Mouse (Mus musculus): Measurements from ENCODE around the gene Ptpre. TPM values are rescaled to one million over a fixed set of nuclear protein-coding genes. Genes with fewer than 3 reads are reported as not detected.

Ptpre gene
- polyA plus RNA-seq, 1 experiment from 2014 or later, result 1.0 TPM

DNA sequence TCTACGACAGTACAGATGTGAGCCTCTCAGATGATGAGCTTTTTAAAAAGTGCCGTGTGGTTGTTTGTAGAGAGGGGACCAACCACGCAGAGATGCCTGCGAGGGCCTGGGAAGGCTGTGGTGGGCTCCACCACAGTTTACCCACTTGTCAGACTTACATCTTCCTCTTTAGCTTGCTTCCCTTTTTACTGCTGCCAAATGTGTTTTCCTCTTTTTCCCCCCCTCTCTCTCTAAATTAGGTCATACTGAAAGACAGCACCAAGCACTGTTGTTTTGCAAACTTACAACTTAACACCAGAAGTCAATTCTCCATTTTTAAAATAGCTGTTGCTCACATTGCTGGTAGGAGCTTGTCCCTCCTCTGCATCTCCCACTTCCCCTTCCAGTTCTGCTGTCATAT, 117.8 kb downstream of the Ptpre start:
- Histone ChIP-seq H3K4me2 (ENCODE audit: low read depth, low read length) (no peak overlapping the region), H3K9me3 (replicated peaks; ENCODE audit: control insufficient read depth, low read length) (no peaks in the 10 kb centered on the region), H3K36me3 (replicated peaks; ENCODE audit: control insufficient read depth, insufficient read depth, low read depth, low read length) (no peaks in the 10 kb centered on the region), H3K9ac (replicated peaks; ENCODE audit: low read length) (no peak overlapping the region), H3K4me1 (ENCODE audit: control insufficient read depth, insufficient read depth, low read length) (no peaks in the 10 kb centered on the region), H3K27ac (replicated peaks; ENCODE audit: low read depth, low read length) (no peak overlapping the region), H3K27me3 (ENCODE audit: control insufficient read depth, insufficient read depth, low read length) (no peaks in the 10 kb centered on the region), H3K4me3 (ENCODE audit: low read depth, low read length) (no peak overlapping the region)
- DNase-seq (ENCODE audit: low spot score) (no peak), ATAC-seq (replicated peaks; ENCODE audit: insufficient number of reproducible peaks, low FRiP score, low TSS enrichment, low read depth) (no peak)
- WGBS, result 89% methylated on average over 4 of the region's 4 CpGs

DNA sequence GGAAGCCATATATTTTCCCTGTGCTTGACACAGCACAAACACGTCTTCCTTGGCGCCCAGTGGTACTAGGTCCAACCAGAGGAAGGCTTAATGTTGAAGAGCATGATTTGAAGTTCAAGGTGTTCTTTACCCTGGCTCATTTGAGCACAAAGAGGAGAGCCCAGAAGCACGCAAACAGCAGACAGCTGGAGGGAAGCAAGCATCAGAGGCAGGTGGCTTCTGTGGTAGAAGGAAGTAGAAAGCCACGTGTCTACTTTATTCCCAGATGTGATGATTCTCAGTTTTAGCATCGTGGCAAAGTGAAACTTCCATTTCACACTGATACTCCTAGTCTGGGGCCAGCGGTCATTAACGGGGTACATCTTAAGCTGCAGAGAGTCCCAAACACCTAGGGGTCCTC, 120.9 kb downstream of the Ptpre start:
- H3K27me3 ChIP-seq (ENCODE audit: control insufficient read depth, insufficient read depth, low read length), result no peaks in the 10 kb centered on the region
- no peak overlapping the region for H3K4me2 ChIP-seq (ENCODE audit: low read depth, low read length)
- H3K9ac ChIP-seq (replicated peaks; ENCODE audit: low read length), result no peak overlapping the region
- no peaks in the 10 kb centered on the region for H3K4me1 ChIP-seq (ENCODE audit: control insufficient read depth, insufficient read depth, low read length)
- H3K27ac ChIP-seq (replicated peaks; ENCODE audit: low read depth, low read length), result no peak overlapping the region
- H3K9me3 ChIP-seq (replicated peaks; ENCODE audit: control insufficient read depth, low read length), result no peaks in the 10 kb centered on the region
- H3K4me3 ChIP-seq (ENCODE audit: low read depth, low read length), result no peak overlapping the region
- no peak for ATAC-seq (replicated peaks; ENCODE audit: insufficient number of reproducible peaks, low FRiP score, low TSS enrichment, low read depth)
- no peak for DNase-seq (ENCODE audit: low spot score)
- H3K36me3 ChIP-seq (replicated peaks; ENCODE audit: control insufficient read depth, insufficient read depth, low read depth, low read length), result no peaks in the 10 kb centered on the region
- 92% methylated on average over 7 of the region's 7 CpGs for WGBS

DNA sequence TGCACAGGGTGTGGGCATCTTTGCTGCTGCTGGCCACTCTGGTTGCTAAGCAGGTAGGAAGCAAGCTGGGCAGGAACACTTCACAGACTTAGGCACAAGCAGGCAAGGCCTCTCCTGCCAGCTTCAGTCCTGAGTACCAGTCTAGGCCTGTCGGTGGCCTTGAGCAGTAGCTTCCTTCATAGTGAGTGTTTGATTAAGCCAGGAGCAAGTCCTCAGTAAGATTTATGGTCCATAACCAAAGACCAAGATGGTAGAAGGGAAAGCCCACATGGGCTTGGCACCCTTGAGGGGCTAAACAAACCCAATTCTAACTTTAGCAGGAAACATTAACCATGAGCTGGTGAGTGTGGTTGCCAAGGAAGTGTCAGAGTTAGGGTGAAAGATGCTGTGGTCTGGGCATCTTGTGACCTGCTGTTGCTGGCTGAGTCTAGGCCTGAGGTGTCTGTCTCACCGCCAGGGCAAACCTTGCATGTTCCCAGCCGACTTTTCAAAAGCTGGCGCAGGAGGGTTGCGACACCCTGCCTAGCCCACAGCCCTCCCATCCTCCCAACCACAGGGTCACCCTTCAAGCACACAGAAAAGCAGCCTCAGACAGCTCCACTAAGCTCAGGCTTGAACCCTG, 122.1 kb downstream of the Ptpre start:
- WGBS, result 83% methylated on average over 5 of the region's 5 CpGs
- Histone ChIP-seq H3K4me2 (ENCODE audit: low read depth, low read length) (no peak overlapping the region), H3K4me1 (ENCODE audit: control insufficient read depth, insufficient read depth, low read length) (no peaks in the 10 kb centered on the region), H3K27ac (replicated peaks; ENCODE audit: low read depth, low read length) (no peak overlapping the region), H3K9ac (replicated peaks; ENCODE audit: low read length) (no peak overlapping the region), H3K4me3 (ENCODE audit: low read depth, low read length) (no peak overlapping the region), H3K9me3 (replicated peaks; ENCODE audit: control insufficient read depth, low read length) (no peaks in the 10 kb centered on the region), H3K36me3 (replicated peaks; ENCODE audit: control insufficient read depth, insufficient read depth, low read depth, low read length) (no peaks in the 10 kb centered on the region), H3K27me3 (ENCODE audit: control insufficient read depth, insufficient read depth, low read length) (no peaks in the 10 kb centered on the region)
- ATAC-seq (replicated peaks; ENCODE audit: insufficient number of reproducible peaks, low FRiP score, low TSS enrichment, low read depth) (no peak), DNase-seq (ENCODE audit: low spot score) (no peak)

DNA sequence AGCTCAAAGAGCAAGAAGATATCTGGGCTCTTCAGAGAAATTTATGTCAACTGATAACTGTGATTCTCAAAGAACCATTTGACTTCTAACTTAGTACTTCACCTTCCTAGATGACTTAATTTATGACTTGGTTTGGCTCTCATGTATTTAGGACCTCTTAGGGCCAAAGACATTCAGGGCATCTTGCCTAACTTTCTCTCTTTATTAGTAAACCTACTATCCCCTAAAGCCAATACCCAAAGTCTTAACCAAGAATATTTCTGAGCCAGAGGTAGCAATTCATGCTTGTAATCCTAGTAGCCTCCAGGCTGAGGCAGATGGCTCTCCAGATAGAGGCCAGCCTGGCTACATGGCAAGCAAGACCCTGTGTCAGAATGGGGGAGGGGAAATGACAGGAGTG, 123.0 kb downstream of the Ptpre start:
- Histone ChIP-seq H3K4me3 (ENCODE audit: low read depth, low read length) (no peak overlapping the region), H3K4me1 (ENCODE audit: control insufficient read depth, insufficient read depth, low read length) (no peaks in the 10 kb centered on the region), H3K9ac (replicated peaks; ENCODE audit: low read length) (no peak overlapping the region), H3K9me3 (replicated peaks; ENCODE audit: control insufficient read depth, low read length) (no peaks in the 10 kb centered on the region), H3K27ac (replicated peaks; ENCODE audit: low read depth, low read length) (no peak overlapping the region), H3K4me2 (ENCODE audit: low read depth, low read length) (no peak overlapping the region), H3K36me3 (replicated peaks; ENCODE audit: control insufficient read depth, insufficient read depth, low read depth, low read length) (no peaks in the 10 kb centered on the region), H3K27me3 (ENCODE audit: control insufficient read depth, insufficient read depth, low read length) (no peaks in the 10 kb centered on the region)
- DNase-seq (ENCODE audit: low spot score), result no peak
- no peak for ATAC-seq (replicated peaks; ENCODE audit: insufficient number of reproducible peaks, low FRiP score, low TSS enrichment, low read depth)

DNA sequence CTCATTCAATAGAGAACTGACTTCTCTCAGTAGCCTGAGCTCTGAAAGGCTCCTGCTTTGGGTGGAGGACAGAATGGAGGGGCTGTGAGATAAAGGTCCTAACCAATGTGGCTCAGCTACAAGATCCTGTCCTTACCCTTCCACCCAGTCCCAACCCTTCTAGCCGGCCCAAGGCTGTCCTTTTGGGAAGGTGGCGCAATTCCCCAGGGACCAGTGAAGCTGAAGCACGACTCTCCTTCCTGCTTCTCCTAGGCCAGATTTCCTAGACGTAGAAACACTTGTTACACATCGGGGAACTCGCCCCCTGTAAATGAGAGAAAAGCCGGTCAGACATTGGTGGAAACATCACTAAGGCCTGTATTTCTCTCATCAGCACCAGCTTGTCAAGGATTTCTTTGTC, 126.9 kb downstream of the Ptpre start:
- Histone ChIP-seq H3K4me1 (ENCODE audit: control insufficient read depth, insufficient read depth, low read length) (no peaks in the 10 kb centered on the region), H3K27me3 (ENCODE audit: control insufficient read depth, insufficient read depth, low read length) (no peaks in the 10 kb centered on the region), H3K36me3 (replicated peaks; ENCODE audit: control insufficient read depth, insufficient read depth, low read depth, low read length) (no peaks in the 10 kb centered on the region), H3K4me3 (ENCODE audit: low read depth, low read length) (no peak overlapping the region), H3K4me2 (ENCODE audit: low read depth, low read length) (no peak overlapping the region), H3K9me3 (replicated peaks; ENCODE audit: control insufficient read depth, low read length) (no peaks in the 10 kb centered on the region), H3K27ac (replicated peaks; ENCODE audit: low read depth, low read length) (no peak overlapping the region), H3K9ac (replicated peaks; ENCODE audit: low read length) (no peak overlapping the region)
- 76% methylated on average over 7 of the region's 7 CpGs for WGBS
- ATAC-seq (replicated peaks; ENCODE audit: insufficient number of reproducible peaks, low FRiP score, low TSS enrichment, low read depth) (no peak), DNase-seq (ENCODE audit: low spot score) (no peak)

DNA sequence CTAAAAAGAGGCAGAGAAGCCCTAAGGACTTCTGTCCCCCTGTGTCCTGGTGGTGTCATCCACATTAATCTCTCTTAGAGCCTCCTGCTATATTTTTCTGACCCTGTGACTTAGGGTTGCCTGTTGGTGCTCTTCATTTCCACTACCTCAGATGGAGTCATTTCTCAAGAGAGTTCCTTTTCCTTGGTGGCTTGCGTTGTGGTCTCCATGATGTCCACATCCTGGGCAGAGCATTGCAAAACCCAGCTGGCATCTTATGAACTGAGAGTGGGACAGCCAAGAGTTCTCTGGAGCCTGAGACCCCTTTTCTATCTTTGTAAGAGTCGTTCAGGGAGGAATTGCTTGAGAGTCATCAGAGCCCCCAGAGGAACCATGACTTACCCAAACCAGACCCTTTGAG, 129.0 kb downstream of the Ptpre start:
- no peak overlapping the region for H3K9ac ChIP-seq (replicated peaks; ENCODE audit: low read length)
- 88% methylated on average over 2 of the region's 2 CpGs for WGBS
- no peaks in the 10 kb centered on the region for H3K36me3 ChIP-seq (replicated peaks; ENCODE audit: control insufficient read depth, insufficient read depth, low read depth, low read length)
- H3K4me1 ChIP-seq (ENCODE audit: control insufficient read depth, insufficient read depth, low read length), result no peaks in the 10 kb centered on the region
- no peak overlapping the region for H3K4me2 ChIP-seq (ENCODE audit: low read depth, low read length)
- no peaks in the 10 kb centered on the region for H3K9me3 ChIP-seq (replicated peaks; ENCODE audit: control insufficient read depth, low read length)
- DNase-seq (ENCODE audit: low spot score) (no peak), ATAC-seq (replicated peaks; ENCODE audit: insufficient number of reproducible peaks, low FRiP score, low TSS enrichment, low read depth) (no peak)
- H3K4me3 ChIP-seq (ENCODE audit: low read depth, low read length), result no peak overlapping the region
- H3K27ac ChIP-seq (replicated peaks; ENCODE audit: low read depth, low read length), result no peak overlapping the region
- H3K27me3 ChIP-seq (ENCODE audit: control insufficient read depth, insufficient read depth, low read length), result no peaks in the 10 kb centered on the region

DNA sequence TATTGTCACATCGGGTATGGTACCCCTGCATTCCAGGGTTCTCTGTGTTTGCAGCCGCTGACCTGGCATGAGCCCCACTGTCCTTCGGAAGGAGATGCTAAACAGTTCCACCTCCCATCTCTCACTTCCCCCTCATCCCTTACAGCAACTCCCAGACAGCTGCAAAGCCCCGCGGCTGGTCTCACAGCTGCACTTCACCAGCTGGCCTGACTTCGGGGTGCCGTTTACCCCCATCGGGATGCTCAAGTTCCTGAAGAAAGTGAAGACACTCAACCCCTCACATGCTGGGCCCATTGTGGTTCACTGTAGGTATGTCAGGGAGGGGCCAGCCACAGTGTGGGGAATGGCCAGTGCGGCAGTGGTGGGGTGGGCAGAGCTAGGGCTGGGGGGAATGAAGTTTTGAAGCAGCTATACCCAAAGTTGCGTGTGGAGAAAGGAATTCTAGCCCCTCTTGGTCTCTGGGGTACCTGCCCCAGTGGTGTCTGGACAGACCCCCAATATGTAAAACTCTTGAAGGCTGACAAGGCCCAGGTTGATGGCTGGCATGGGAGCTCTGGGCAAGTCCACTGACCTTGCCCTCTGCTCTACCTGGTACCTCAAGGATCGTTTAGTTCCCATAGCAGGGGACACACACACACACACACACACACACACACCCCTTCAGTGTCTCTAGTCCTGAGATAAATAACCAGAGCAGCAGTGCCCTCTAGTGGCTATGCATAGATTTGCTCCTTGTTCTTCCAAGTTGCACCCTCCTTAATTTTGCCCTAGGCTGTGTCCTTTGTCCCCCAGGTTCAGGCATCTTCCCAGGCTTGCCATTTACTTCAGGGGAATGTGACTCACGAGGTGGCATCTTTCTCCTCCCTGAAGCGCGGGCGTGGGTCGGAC, 131.8 kb downstream of the Ptpre start:
- Histone ChIP-seq H3K36me3 (replicated peaks; ENCODE audit: control insufficient read depth, insufficient read depth, low read depth, low read length) (no peaks in the 10 kb centered on the region), H3K4me1 (ENCODE audit: control insufficient read depth, insufficient read depth, low read length) (no peaks in the 10 kb centered on the region), H3K27ac (replicated peaks; ENCODE audit: low read depth, low read length) (no peak overlapping the region), H3K9ac (replicated peaks; ENCODE audit: low read length) (no peak overlapping the region), H3K4me2 (ENCODE audit: low read depth, low read length) (no peak overlapping the region), H3K4me3 (ENCODE audit: low read depth, low read length) (no peak overlapping the region), H3K27me3 (ENCODE audit: control insufficient read depth, insufficient read depth, low read length) (no peaks in the 10 kb centered on the region), H3K9me3 (replicated peaks; ENCODE audit: control insufficient read depth, low read length) (no peaks in the 10 kb centered on the region)
- DNase-seq (ENCODE audit: low spot score) (peak; percentile 87), ATAC-seq (replicated peaks; ENCODE audit: insufficient number of reproducible peaks, low FRiP score, low TSS enrichment, low read depth) (peak; percentile 25; the same call in 1 of the 2 replicates)
- 41% methylated on average over 16 of the region's 16 CpGs for WGBS

DNA sequence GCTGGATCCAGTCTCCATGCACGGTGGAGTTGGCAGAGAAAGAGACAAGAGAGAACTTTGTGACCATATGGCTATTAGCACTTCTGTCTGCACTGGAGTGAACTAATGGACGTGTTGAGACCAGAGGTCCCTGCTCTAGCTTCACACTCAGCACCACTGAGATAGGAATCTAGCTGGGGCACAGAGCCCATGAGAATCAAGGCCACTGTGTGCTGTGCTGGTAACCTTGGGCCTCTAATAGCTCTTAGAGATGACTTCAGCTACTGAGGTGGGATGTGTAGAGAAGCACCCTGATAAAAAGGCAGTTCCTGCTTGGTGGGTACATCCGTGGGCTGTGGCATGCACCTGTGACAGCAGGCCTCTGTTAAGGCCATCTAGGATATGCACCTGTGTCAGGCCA, 136.3 kb downstream of the Ptpre start:
- DNase-seq (ENCODE audit: low spot score) (no peak), ATAC-seq (replicated peaks; ENCODE audit: insufficient number of reproducible peaks, low FRiP score, low TSS enrichment, low read depth) (no peak)
- Histone ChIP-seq H3K9ac (replicated peaks; ENCODE audit: low read length) (no peak overlapping the region), H3K4me3 (ENCODE audit: low read depth, low read length) (no peak overlapping the region), H3K4me2 (ENCODE audit: low read depth, low read length) (no peak overlapping the region), H3K9me3 (replicated peaks; ENCODE audit: control insufficient read depth, low read length) (no peaks in the 10 kb centered on the region), H3K36me3 (replicated peaks; ENCODE audit: control insufficient read depth, insufficient read depth, low read depth, low read length) (no peaks in the 10 kb centered on the region), H3K27me3 (ENCODE audit: control insufficient read depth, insufficient read depth, low read length) (no peaks in the 10 kb centered on the region), H3K27ac (replicated peaks; ENCODE audit: low read depth, low read length) (no peak overlapping the region), H3K4me1 (ENCODE audit: control insufficient read depth, insufficient read depth, low read length) (no peaks in the 10 kb centered on the region)
- 74% methylated on average over 3 of the region's 3 CpGs for WGBS

Data from embryonic facial prominence, embryonic 11.5 days (tissue).